Mouse (Mus musculus) heart, postnatal 0 days (tissue): ENCODE results near the gene Arl6ip6. TPM values are rescaled to one million over a fixed set of nuclear protein-coding genes. Genes with fewer than 3 reads are reported as not detected.

Experiments
- ATAC-seq: fragments of 200-750 bp; cut with Nextera tagmentation; 2 replicates; pipeline ENCODE4 v1.8.0; 2017; ENCODE audit warnings: low read depth, moderate number of reproducible peaks, moderate library complexity; ENCODE audit not compliant: insufficient read depth
- DNase-seq: peaks from one replicate; pipeline ENCODE4 v3.0.0-alpha.2; 2016; ENCODE audit warnings: low spot score
- H3K27ac ChIP-seq: fragments of 300-500 bp; sonication (generic); 2 replicates; pipeline ENCODE4 v1.5.1; 2014; ENCODE audit warnings: low read depth, mild to moderate bottlenecking
- H3K27me3 ChIP-seq: fragments of 300-500 bp; sonication (generic); 2 replicates; pipeline ENCODE4 v1.6.1; 2014; ENCODE audit warnings: low read length, mixed read lengths; ENCODE audit not compliant: control insufficient read depth, insufficient read depth
- H3K36me3 ChIP-seq: fragments of 300-500 bp; sonication (generic); replicated peaks from 2 replicates; pipeline ENCODE4 v1.6.1; 2014; ENCODE audit warnings: low read length, mixed read lengths; ENCODE audit not compliant: control insufficient read depth, insufficient read depth
- H3K4me1 ChIP-seq: fragments of 300-500 bp; sonication (generic); 2 replicates; pipeline ENCODE4 v1.6.1; 2014; ENCODE audit warnings: antibody characterized with exemption; ENCODE audit not compliant: control insufficient read depth, insufficient read depth
- H3K4me2 ChIP-seq: fragments of 300-500 bp; sonication (generic); 2 replicates; pipeline ENCODE4 v1.6.1; 2014; ENCODE audit warnings: low read depth, mild to moderate bottlenecking, low read length, moderate library complexity
- H3K4me3 ChIP-seq: fragments of 300-500 bp; sonication (generic); 2 replicates; pipeline ENCODE4 v1.5.1; 2014; ENCODE audit warnings: low read depth, low read length
- H3K9ac ChIP-seq: fragments of 300-500 bp; sonication (generic); replicated peaks from 2 replicates; pipeline ENCODE4 v1.6.1; 2014; ENCODE audit warnings: low read depth, low read length, mixed read lengths
- H3K9me3 ChIP-seq: fragments of 300-500 bp; sonication (generic); replicated peaks from 2 replicates; pipeline ENCODE4 v1.6.1; 2016; ENCODE audit warnings: low read length; ENCODE audit not compliant: control insufficient read depth
- CTCF ChIP-seq: IDR thresholded peaks from 2 replicates; pipeline ENCODE4 v1.5.1; 2016; ENCODE audit warnings: antibody characterized with exemption, control low read depth, low read depth
- EP300 ChIP-seq: IDR thresholded peaks from 2 replicates; pipeline ENCODE4 v1.6.1; 2016; ENCODE audit warnings: antibody characterized with exemption, low read depth
- WGBS: fragments of 180-500 bp; shearing (Covaris S2); extraction: QIAGEN DNeasy Blood & Tissue Kit; methylation state at CpG from one replicate; pipeline ENCODE4 v1.1.7; 2014; 5-methylcytosine and 5-hydroxymethylcytosine counted together
- polyA plus RNA-seq: library from polyadenylated mRNA; unstranded; fragments of >200 nt; fragmentation: Nextera tagmentation; extraction: Ambion mirVana; gene quantifications from 2 replicates; pipeline ENCODE4 v1.2.1, GENCODE M21; 2015
- total RNA-seq: library from RNA; depleted of rRNA; stranded (reverse); fragments of >200 nt; gene quantifications from 2 replicates; pipeline ENCODE4 v1.2.3, GENCODE M21; 2014; ENCODE audit warnings: low replicate concordance; rRNA removed

Gene Arl6ip6
- total and polyA plus RNA-seq, 2 experiments from 2014 or later, result 18.0 to 28.7 TPM

GRCm38 (mm10) chr2:53256982-53257381 lies 65.5 kb downstream of the Arl6ip6 start:
- TF ChIP-seq EP300 (no peak), CTCF (no peak)
- H3K4me3 ChIP-seq, result no peak overlapping the region
- no peaks in the 10 kb centered on the region for H3K9me3 ChIP-seq
- H3K27me3 ChIP-seq, result no peaks in the 10 kb centered on the region
- no peak overlapping the region for H3K9ac ChIP-seq
- no peaks in the 10 kb centered on the region for H3K36me3 ChIP-seq
- H3K4me2 ChIP-seq, result no peak overlapping the region
- ATAC-seq, result no peak
- DNase-seq, result no peak
- 61% methylated on average over 2 of the region's 2 CpGs for WGBS
- no peak overlapping the region for H3K27ac ChIP-seq
- no peaks in the 10 kb centered on the region for H3K4me1 ChIP-seq

Other genes with a start within 250 kb of the Arl6ip6 start
- 36.5 and 43.5 TPM in 2 replicates for gene Prpf40a, start 442 bp upstream of the Arl6ip6 start, total RNA-seq
- 60.1 and 68.6 TPM in 2 replicates for gene Prpf40a, start 442 bp upstream of the Arl6ip6 start, polyA plus RNA-seq